28 mouse cellular contexts compared by ENCODE assay signal in the genomic region with DNA sequence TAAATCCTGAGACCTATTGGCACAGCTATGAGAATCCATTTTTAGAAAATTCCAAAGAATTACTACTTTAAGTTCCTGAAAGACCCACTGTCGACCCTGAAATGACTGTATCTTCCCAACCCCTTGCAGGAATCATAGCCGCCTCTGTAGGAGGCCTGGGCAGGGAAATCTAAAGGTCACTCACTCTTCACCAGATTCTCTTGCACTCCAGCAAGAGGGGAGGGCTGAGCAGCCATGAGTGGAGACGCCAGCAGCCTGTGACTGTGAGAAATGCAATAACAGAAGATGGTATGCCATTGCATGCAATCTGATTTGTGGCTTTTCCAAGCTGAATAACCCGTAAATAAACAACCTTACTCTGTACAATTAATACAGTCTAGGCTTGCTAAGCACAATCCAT. TPM values are rescaled to one million over a fixed set of nuclear protein-coding genes. Genes with fewer than 3 reads are reported as not detected.
DNase-seq lines count a peak whose midpoint lies in the region; ATAC-seq and TF ChIP-seq lines count a peak whose summit lies in the region.
"Had no signal": no experiment of that assay in that cellular context is flagged by ENCODE, and none has a peak within 500 bp of the region (broad histone marks: within the 10 kb centered on the region; RNA-seq: fewer than 3 reads in every experiment).

No protein-coding gene starts in this region.

- H3K9me3 ChIP-seq in kidney, postnatal 0 days (replicated peaks; ENCODE audit: low read length): no peaks in the 10 kb centered on the region
- no peaks in the 10 kb centered on the region for H3K9me3 ChIP-seq in hindbrain, embryonic 10.5 days
- H3K9me3 ChIP-seq: embryonic facial prominence, embryonic 10.5 days; embryonic facial prominence, embryonic 13.5 days; forebrain, embryonic 12.5 days; forebrain, embryonic 15.5 days; heart, embryonic 12.5 days; heart, embryonic 15.5 days had no signal

- no peak overlapping the region for H3K27ac ChIP-seq in kidney, adult 2 months (ENCODE audit: insufficient read depth, low read depth, low read length)
- peak overlapping the region; percentile 10; the same call in 1 of the 2 replicates for H3K27ac ChIP-seq in kidney, postnatal 0 days
- no peak overlapping the region for H3K27ac ChIP-seq in hindbrain, embryonic 10.5 days
- H3K27ac ChIP-seq: embryonic facial prominence, embryonic 10.5 days; embryonic facial prominence, embryonic 13.5 days; forebrain, embryonic 12.5 days; forebrain, embryonic 15.5 days; heart, embryonic 15.5 days; hindbrain, embryonic 14.5 days had no signal

- H3K4me2 ChIP-seq in kidney, postnatal 0 days (ENCODE audit: low read length): no peak overlapping the region
- H3K4me2 ChIP-seq: embryonic facial prominence, embryonic 13.5 days; forebrain, embryonic 12.5 days; forebrain, embryonic 15.5 days; heart, embryonic 12.5 days; heart, embryonic 15.5 days; hindbrain, embryonic 14.5 days had no signal

- TF ChIP-seq CTCF in kidney, adult 2 months (conservative IDR thresholded peaks at IDR 0.05; ENCODE audit: insufficient read depth, insufficient read length, low read depth, low read length): no peak
- TF ChIP-seq CTCF in kidney, postnatal 0 days (IDR thresholded peaks at IDR 0.05; ENCODE audit: low read depth): no peak

- 23% methylated on average over 4 of the region's 4 CpGs for WGBS in kidney, adult 2 months
- 27% methylated on average over 4 of the region's 4 CpGs for WGBS in kidney, postnatal 0 days
- 57% methylated on average over 4 of the region's 4 CpGs for WGBS in hindbrain, embryonic 10.5 days

- ATAC-seq in kidney, postnatal 0 days (replicated peaks; ENCODE audit: low FRiP score, low read depth): peak; percentile 68; the same call in 1 of the 2 replicates
- ATAC-seq: forebrain, embryonic 15.5 days; Patski had no signal

- no peak for TF ChIP-seq POLR2A in kidney, adult 2 months (IDR thresholded peaks at IDR 0.05; ENCODE audit: low read depth, low read length)

- H3K36me3 ChIP-seq in kidney, adult 2 months (ENCODE audit: control insufficient read depth, insufficient read depth, low read length): no peaks in the 10 kb centered on the region
- H3K36me3 ChIP-seq in kidney, postnatal 0 days (ENCODE audit: insufficient read depth, low read length): no peaks in the 10 kb centered on the region
- H3K36me3 ChIP-seq in hindbrain, embryonic 10.5 days: no peaks in the 10 kb centered on the region
- H3K36me3 ChIP-seq: embryonic facial prominence, embryonic 10.5 days; embryonic facial prominence, embryonic 13.5 days; forebrain, embryonic 12.5 days; forebrain, embryonic 15.5 days; heart, embryonic 12.5 days; heart, embryonic 15.5 days had no signal

- H3K9ac ChIP-seq in kidney, postnatal 0 days (ENCODE audit: low read depth, low read length): no peak overlapping the region
- H3K9ac ChIP-seq: embryonic facial prominence, embryonic 13.5 days; forebrain, embryonic 12.5 days; forebrain, embryonic 15.5 days; heart, embryonic 12.5 days; heart, embryonic 15.5 days; hindbrain, embryonic 14.5 days had no signal

- no peak overlapping the region for H3K4me3 ChIP-seq in kidney, adult 2 months (ENCODE audit: insufficient read depth, low read depth, low read length)
- H3K4me3 ChIP-seq in kidney, postnatal 0 days (replicated peaks; ENCODE audit: low read depth, low read length): no peak overlapping the region
- H3K4me3 ChIP-seq in hindbrain, embryonic 10.5 days: no peak overlapping the region
- H3K4me3 ChIP-seq: embryonic facial prominence, embryonic 10.5 days; embryonic facial prominence, embryonic 13.5 days; erythroblast, embryonic 14.5 days; forebrain, embryonic 12.5 days; forebrain, embryonic 15.5 days; heart, embryonic 12.5 days; heart, embryonic 15.5 days had no signal

- peak; percentile 33 for DNase-seq in kidney, adult 2 months
- DNase-seq in kidney, adult 18-20 months: no peak
- DNase-seq in NIH3T3 (ENCODE audit: low read depth): peak; percentile 9
- DNase-seq in kidney, postnatal 0 days (ENCODE audit: low spot score): peak; percentile 50
- peak; percentile 9 to 40 for DNase-seq in kidney, postnatal 25 days
- DNase-seq in left cerebral cortex, adult 9 months (ENCODE audit: low spot score in 2 of 2): no peak
- no peak for DNase-seq in hindbrain, embryonic 10.5 days (ENCODE audit: low spot score)
- DNase-seq in thymus, adult 18-20 months: no peak
- DNase-seq: adrenal gland, adult 2 months; adrenal gland, postnatal 14 days; cerebellum, adult 11-12 months; cerebellum, adult 8-10 months; cerebellum, postnatal 10 days; cerebellum, postnatal 36 days; embryo, embryonic 11 days; gastrocnemius, postnatal 25 days; heart, adult 18-20 months; heart, postnatal 10 days; heart, postnatal 36 days had no signal

- 0 out of 2 replicates have a peak, but pooled peaks cover 2% of the 10 kb centered on the region for H3K4me1 ChIP-seq in kidney, adult 2 months (ENCODE audit: control insufficient read depth, insufficient read depth, low read length)
- H3K4me1 ChIP-seq in kidney, postnatal 0 days (replicated peaks; ENCODE audit: insufficient read depth, low read length): no peaks in the 10 kb centered on the region
- H3K4me1 ChIP-seq in hindbrain, embryonic 10.5 days (replicated peaks): no peaks in the 10 kb centered on the region
- H3K4me1 ChIP-seq: embryonic facial prominence, embryonic 10.5 days; embryonic facial prominence, embryonic 13.5 days; forebrain, embryonic 12.5 days; forebrain, embryonic 15.5 days; heart, embryonic 12.5 days; heart, embryonic 15.5 days had no signal

- H3K27me3 ChIP-seq in kidney, adult 2 months (replicated peaks; ENCODE audit: control insufficient read depth, insufficient read depth, low read length): no peaks in the 10 kb centered on the region
- no peaks in the 10 kb centered on the region for H3K27me3 ChIP-seq in kidney, postnatal 0 days (ENCODE audit: insufficient read depth, low read length)
- H3K27me3 ChIP-seq in hindbrain, embryonic 10.5 days (ENCODE audit: insufficient read depth, poor library complexity, severe bottlenecking): no peaks in the 10 kb centered on the region
- H3K27me3 ChIP-seq: embryonic facial prominence, embryonic 13.5 days; forebrain, embryonic 12.5 days; forebrain, embryonic 15.5 days; heart, embryonic 12.5 days; heart, embryonic 15.5 days; Patski had no signal

RNA-seq across cellular contexts. Expression of gene Mpp5, which starts 21.0 kb away (rescaled TPM):
- polyA plus RNA-seq in kidney, adult 2 months (2012; rRNA removed): 4.5 and 6.4 TPM in 2 replicates
- 28.5 and 31.6 TPM in 2 replicates for polyA plus RNA-seq in kidney, postnatal 0 days (2015; fragmentation: Nextera tagmentation; extraction: Ambion mirVana)
- 15.4 and 29.7 TPM in 2 replicates for polyA plus RNA-seq in hindbrain, embryonic 10.5 days (2016; fragmentation: Nextera tagmentation; extraction: Ambion mirVana)

RNA-seq across cellular contexts. Expression of gene Fam71d, which starts 36.4 kb away (rescaled TPM):
- polyA plus RNA-seq in kidney, adult 2 months (2012; rRNA removed): 0.37 and 0.45 TPM in 2 replicates
- 0.14 TPM in 1 of 2 replicates, not detected in the other for polyA plus RNA-seq in kidney, postnatal 0 days (2015; fragmentation: Nextera tagmentation; extraction: Ambion mirVana)
- polyA plus RNA-seq in hindbrain, embryonic 10.5 days (2016; fragmentation: Nextera tagmentation; extraction: Ambion mirVana): 0.41 TPM in 1 of 2 replicates, not detected in the other
- polyA plus RNA-seq: adrenal gland, adult 2 months; embryonic facial prominence, embryonic 10.5 days; embryonic facial prominence, embryonic 13.5 days; erythroblast, embryonic 14.5 days; heart, embryonic 12.5 days; Patski had no signal

Comparison
In these comparisons a context has a peak if more than half of its experiments do, and no peak if none do; other contexts are left out.
1. DNase-seq: peak in kidney, adult 2 months (single experiment), NIH3T3 (single experiment), kidney, postnatal 0 days (single experiment) and kidney, postnatal 25 days (2 of 2); none in kidney, adult 18-20 months (single experiment), left cerebral cortex, adult 9 months (0 of 2), hindbrain, embryonic 10.5 days (single experiment) and thymus, adult 18-20 months (0 of 2).